Mouse (Mus musculus) limb, embryonic 11.5 days (tissue): Measurements from ENCODE around the gene Stk38l. TPM values are rescaled to one million over a fixed set of nuclear protein-coding genes. Genes with fewer than 3 reads are reported as not detected.

Experiments
- polyA plus RNA-seq: library from polyadenylated mRNA; unstranded; fragments of >200 nt; fragmentation: Nextera tagmentation; extraction: Ambion mirVana; gene quantifications from 2 replicates; pipeline ENCODE4 v1.2.1, GENCODE M21; 2014

Gene Stk38l
- polyA plus RNA-seq, 1 experiment from 2014 or later, result 20.4 TPM

Other genes with a start within 250 kb of the Stk38l start
- gene Itpr2, start 222.8 kb upstream of the Stk38l start, polyA plus RNA-seq, result 5.7 and 6.4 TPM in 2 replicates
- gene Fgfr1op2, start 147.8 kb upstream of the Stk38l start, polyA plus RNA-seq, result 92.1 and 95.1 TPM in 2 replicates
- gene Ints13, start 147.2 kb upstream of the Stk38l start, polyA plus RNA-seq, result 98.5 and 100 TPM in 2 replicates
- 135 and 142 TPM in 2 replicates for gene Med21, start 82.4 kb upstream of the Stk38l start, polyA plus RNA-seq
- gene Tm7sf3, start 82.2 kb upstream of the Stk38l start, polyA plus RNA-seq, result 27.6 and 29.6 TPM in 2 replicates
- gene Arntl2, start 71.1 kb downstream of the Stk38l start, polyA plus RNA-seq, result 2.4 and 3.1 TPM in 2 replicates
- gene Smco2, start 125.1 kb downstream of the Stk38l start, polyA plus RNA-seq, result not detected in 2 replicates
- gene Ppfibp1, start 163.5 kb downstream of the Stk38l start, polyA plus RNA-seq, result 43.4 and 44.4 TPM in 2 replicates
- 0.14 TPM in 1 of 2 replicates, not detected in the other for gene 1700034J05Rik, start 229.4 kb downstream of the Stk38l start, polyA plus RNA-seq